Mouse (Mus musculus) limb, embryonic 14.5 days (tissue): Measurements from ENCODE around the gene Uba2. TPM values are rescaled to one million over a fixed set of nuclear protein-coding genes. Genes with fewer than 3 reads are reported as not detected.
"Not testable (repeated sequence)": the region's sequence is repeated elsewhere in the genome, so short reads cannot be mapped to it uniquely, and the experiment has no call there.

Source experiments
- ATAC-seq: fragments of 200-750 bp; cut with Nextera tagmentation; 2 replicates; pipeline ENCODE4 v1.8.0; 2017; ENCODE audit warnings: low read depth, moderate number of reproducible peaks, moderate TSS enrichment; ENCODE audit not compliant: low FRiP score
- DNase-seq: peaks from one replicate; pipeline ENCODE4 v3.0.0-alpha.2; 2015; ENCODE audit warnings: low spot score
- H3K27ac ChIP-seq: fragments of 300-500 bp; sonication (generic); replicated peaks from 2 replicates; pipeline ENCODE4 v1.5.1; 2014; ENCODE audit warnings: low read depth, mild to moderate bottlenecking, low read length, moderate library complexity, mixed read lengths
- H3K27me3 ChIP-seq: fragments of 300-500 bp; sonication (generic); 2 replicates; pipeline ENCODE4 v1.6.1; 2014; ENCODE audit warnings: low read length, mixed read lengths; ENCODE audit not compliant: control insufficient read depth, insufficient read depth
- H3K36me3 ChIP-seq: fragments of 300-500 bp; sonication (generic); 2 replicates; pipeline ENCODE4 v1.6.1; 2014; ENCODE audit warnings: mild to moderate bottlenecking, low read length, moderate library complexity, mixed read lengths; ENCODE audit not compliant: control insufficient read depth, insufficient read depth
- H3K4me1 ChIP-seq: fragments of 300-500 bp; sonication (generic); 2 replicates; pipeline ENCODE4 v1.6.1; 2014; ENCODE audit warnings: antibody characterized with exemption, low read length, mixed read lengths; ENCODE audit not compliant: control insufficient read depth, insufficient read depth
- H3K4me2 ChIP-seq: fragments of 300-500 bp; sonication (generic); replicated peaks from 2 replicates; pipeline ENCODE4 v1.6.1; 2014; ENCODE audit warnings: low read depth, mild to moderate bottlenecking, low read length, moderate library complexity; ENCODE audit not compliant: severe bottlenecking
- H3K4me3 ChIP-seq: fragments of 300-500 bp; sonication (generic); replicated peaks from 2 replicates; pipeline ENCODE4 v1.5.1; 2014; ENCODE audit warnings: low read length
- H3K9ac ChIP-seq: fragments of 300-500 bp; sonication (generic); 2 replicates; pipeline ENCODE4 v1.6.1; 2014; ENCODE audit warnings: mild to moderate bottlenecking, low read depth, low read length, moderate library complexity; ENCODE audit not compliant: severe bottlenecking
- H3K9me3 ChIP-seq: fragments of 300-500 bp; sonication (generic); 2 replicates; pipeline ENCODE4 v1.6.1; 2016; ENCODE audit warnings: low read length; ENCODE audit not compliant: control insufficient read depth
- POLR2A ChIP-seq: fragments of 200-500 bp; IDR thresholded peaks from 2 replicates; pipeline ENCODE4 v1.8.0; 2012; ENCODE audit warnings: inconsistent platforms, mild to moderate bottlenecking, moderate library complexity, borderline replicate concordance; ENCODE audit not compliant: insufficient read depth, insufficient read length; ENCODE audit errors: extremely low read depth
- WGBS: fragments of 180-500 bp; shearing (Covaris S2); extraction: QIAGEN DNeasy Blood & Tissue Kit; methylation state at CpG from one replicate; pipeline ENCODE4 v1.1.7; 2014; 5-methylcytosine and 5-hydroxymethylcytosine counted together
- polyA plus RNA-seq, 2 experiments: library from polyadenylated mRNA; depleted of rRNA in 1 of 2; stranded (reverse) in 1 of 2; unstranded in 1 of 2; fragments of >200 nt; fragmentation: Nextera tagmentation in 1 of 2; extraction: Ambion mirVana in 1 of 2; gene quantifications; 2 replicates each; pipeline versions ENCODE4 v1.2.1 to v1.2.3; 2012 to 2014

Uba2 gene
- polyA plus RNA-seq, 2 experiments, result 147 to 182 TPM

DNA sequence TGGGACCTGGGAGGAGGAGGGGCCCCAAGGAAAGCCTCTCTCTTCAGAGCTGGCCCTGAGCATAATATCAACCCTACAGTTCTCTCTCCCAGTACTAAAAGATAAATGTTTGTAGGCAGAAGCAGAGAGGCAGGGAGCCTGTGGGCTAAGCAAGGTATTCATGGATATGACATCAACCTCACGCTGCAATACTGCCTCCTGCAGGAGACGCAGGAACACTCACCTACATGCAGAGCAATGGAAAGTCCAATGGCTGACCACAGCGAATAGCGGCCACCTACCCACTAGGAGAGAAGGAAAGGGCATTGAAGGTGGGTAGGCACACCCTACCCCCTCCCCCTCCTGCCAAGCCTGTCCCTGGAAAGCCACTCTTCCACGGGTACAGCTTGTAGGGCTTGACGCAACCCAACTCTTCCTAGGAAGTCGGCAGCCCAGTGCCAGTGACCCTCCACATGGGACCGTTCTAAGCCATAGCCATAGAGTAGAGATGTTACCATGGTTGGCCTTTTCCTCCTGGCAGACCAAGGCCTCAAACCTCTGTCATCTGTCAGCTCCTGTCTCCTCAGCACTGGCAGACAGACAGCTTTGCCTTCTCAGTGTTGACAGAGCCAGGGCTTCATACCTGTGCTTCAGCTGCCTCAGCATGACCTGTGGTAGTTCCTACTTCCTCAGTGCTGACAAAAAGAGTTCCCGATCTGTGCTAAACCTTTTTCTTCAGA, 38.8 kb upstream of the Uba2 start:
- no peaks in the 10 kb centered on the region for H3K4me1 ChIP-seq
- H3K27me3 ChIP-seq, result no peaks in the 10 kb centered on the region
- H3K9me3 ChIP-seq, result no peaks in the 10 kb centered on the region
- H3K27ac ChIP-seq, result no peak overlapping the region
- no peak overlapping the region for H3K4me2 ChIP-seq
- no peak for ATAC-seq
- no peak overlapping the region for H3K4me3 ChIP-seq
- TF ChIP-seq POLR2A, result no peak
- DNase-seq, result no peak
- H3K9ac ChIP-seq, result no peak overlapping the region
- H3K36me3 ChIP-seq, result peaks cover 100% of the 10 kb centered on the region
- WGBS, result 95% methylated on average over 9 of the region's 9 CpGs

DNA sequence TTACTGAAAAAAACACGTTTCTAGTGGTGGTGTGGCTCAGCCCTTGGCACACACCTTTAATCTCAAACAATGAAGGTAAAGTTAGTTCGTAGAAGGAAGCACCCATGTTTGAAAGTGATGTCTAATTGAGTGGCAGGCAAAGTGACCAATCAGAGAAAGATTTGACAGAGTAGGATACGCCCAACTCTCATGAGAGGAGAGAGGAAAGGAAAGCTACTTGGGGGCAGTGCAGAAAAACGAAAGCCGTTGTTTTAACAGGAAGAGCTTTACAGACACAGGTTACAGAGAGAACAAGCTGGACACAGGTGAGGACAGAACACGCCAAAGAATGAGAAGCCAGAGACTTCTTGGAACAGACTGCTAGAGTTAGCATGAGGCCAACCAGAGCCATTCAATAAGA, 36.9 kb upstream of the Uba2 start:
- Histone ChIP-seq H3K4me3 (no peak overlapping the region), H3K27me3 (no peaks in the 10 kb centered on the region), H3K4me1 (no peaks in the 10 kb centered on the region), H3K9ac (no peak overlapping the region), H3K36me3 (peaks cover 98% of the 10 kb centered on the region), H3K27ac (no peak overlapping the region), H3K4me2 (no peak overlapping the region), H3K9me3 (no peaks in the 10 kb centered on the region)
- TF ChIP-seq POLR2A, result no peak
- no peak for ATAC-seq
- DNase-seq, result no peak
- 96% methylated on average over 6 of the region's 6 CpGs for WGBS

DNA sequence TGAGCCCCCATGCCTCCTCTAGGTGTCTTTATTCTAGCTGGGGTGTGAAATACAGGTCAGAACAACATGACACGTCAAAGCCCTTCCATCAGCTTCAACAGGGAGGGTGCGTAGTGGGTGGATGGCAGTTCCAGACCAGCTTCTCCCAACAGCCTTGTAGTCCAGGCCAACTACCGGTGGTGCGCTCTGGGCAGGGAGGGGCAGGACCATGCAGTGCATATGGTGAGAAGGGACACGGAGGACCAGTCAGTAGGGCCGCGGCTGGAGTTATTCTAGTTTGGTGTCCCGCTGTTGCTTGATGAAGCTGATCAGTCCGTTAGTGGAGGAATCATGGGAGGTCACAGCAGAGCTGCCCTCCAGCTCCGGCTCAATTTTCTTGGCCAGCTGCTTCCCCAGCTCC, 32.7 kb upstream of the Uba2 start:
- WGBS, result 91% methylated on average over 9 of the region's 10 CpGs
- H3K4me2 ChIP-seq, DNase-seq, ATAC-seq, H3K27ac ChIP-seq, H3K4me3 ChIP-seq, H3K9me3 ChIP-seq, H3K9ac ChIP-seq, H3K4me1 ChIP-seq, H3K27me3 ChIP-seq: not testable (repeated sequence)
- H3K36me3 ChIP-seq, result peaks cover 66% of the 10 kb centered on the region

DNA sequence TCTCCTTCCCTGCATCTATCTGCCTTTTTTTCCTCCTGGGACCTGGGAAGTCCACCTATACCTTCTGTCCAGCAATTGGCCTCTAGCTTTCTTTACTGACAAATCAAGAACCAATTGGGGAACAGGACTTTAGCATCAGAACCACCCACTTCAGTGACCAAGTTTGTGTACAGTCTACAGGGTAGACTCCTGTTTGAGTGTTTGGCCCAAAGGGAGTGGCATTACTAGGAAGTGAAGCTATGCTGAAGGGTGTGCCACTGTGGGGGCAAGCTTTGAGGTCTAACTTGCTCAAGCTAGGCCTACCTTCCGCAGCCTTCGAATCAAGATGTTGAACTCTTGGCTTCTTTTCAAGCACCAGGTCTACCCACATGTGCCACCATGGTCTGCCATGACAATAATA, 31.4 kb upstream of the Uba2 start:
- no peak for TF ChIP-seq POLR2A
- Histone ChIP-seq H3K9ac (no peak overlapping the region), H3K4me1 (no peaks in the 10 kb centered on the region), H3K36me3 (peaks cover 53% of the 10 kb centered on the region), H3K4me3 (no peak overlapping the region), H3K4me2 (no peak overlapping the region), H3K27me3 (no peaks in the 10 kb centered on the region), H3K27ac (no peak overlapping the region), H3K9me3 (no peaks in the 10 kb centered on the region)
- WGBS, result 100% methylated on average over 2 of the region's 2 CpGs
- DNase-seq (no peak), ATAC-seq (no peak)

DNA sequence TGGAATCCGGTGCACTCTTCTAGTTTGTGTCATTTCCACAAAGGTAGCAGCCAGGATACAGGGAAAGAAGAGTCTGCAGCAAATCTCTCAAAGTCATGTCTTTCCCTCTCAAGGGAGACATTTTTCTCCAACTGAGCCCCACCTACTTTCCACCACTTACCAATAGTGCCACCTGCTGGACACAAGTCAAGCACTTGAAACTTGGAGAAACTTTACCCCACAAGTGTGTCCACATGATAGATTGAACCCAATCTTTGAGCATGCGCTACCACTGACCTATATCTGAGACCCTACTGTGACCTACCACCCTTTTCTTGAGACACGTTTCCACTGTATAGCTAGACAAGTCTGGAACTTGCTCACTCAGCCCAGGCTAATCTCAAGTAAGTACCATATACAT, 28.9 kb upstream of the Uba2 start:
- WGBS, result 44% methylated on average over 3 of the region's 3 CpGs
- no peaks in the 10 kb centered on the region for H3K4me1 ChIP-seq
- ATAC-seq (no peak), DNase-seq (no peak)
- no peak overlapping the region for H3K4me2 ChIP-seq
- H3K9me3 ChIP-seq, result no peaks in the 10 kb centered on the region
- no peaks in the 10 kb centered on the region for H3K27me3 ChIP-seq
- no peak overlapping the region for H3K4me3 ChIP-seq
- no peak overlapping the region for H3K27ac ChIP-seq
- H3K9ac ChIP-seq, result no peak overlapping the region
- peaks cover 29% of the 10 kb centered on the region for H3K36me3 ChIP-seq
- TF ChIP-seq POLR2A, result no peak
